Comparison of ENCODE assay signal across 24 mouse cellular contexts in the genomic region with DNA sequence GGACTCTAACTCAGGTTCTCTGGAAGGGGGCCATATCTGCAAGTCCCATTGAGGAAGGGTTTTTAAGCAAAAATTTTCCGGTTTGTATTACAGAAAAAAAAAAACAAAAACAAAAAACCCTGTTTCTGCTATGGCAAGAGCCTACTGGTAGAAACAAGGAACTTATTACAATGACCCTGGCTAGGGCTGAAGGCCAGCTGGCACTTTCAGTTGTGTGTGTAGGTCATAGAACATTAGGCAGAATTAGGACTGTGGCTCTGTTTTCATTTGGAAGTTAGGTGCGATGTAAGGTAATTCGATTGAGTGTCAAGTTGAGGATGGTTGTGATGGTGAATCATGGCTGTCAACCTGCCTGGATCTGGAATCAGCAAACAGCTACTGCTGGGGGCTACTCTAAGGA. TPM values are rescaled to one million over a fixed set of nuclear protein-coding genes. Genes with fewer than 3 reads are reported as not detected.
A peak's percentile ranks its signal among the peaks of the same experiment; 100 is the strongest.
DNase-seq lines count a peak whose midpoint lies in the region; ATAC-seq and TF ChIP-seq lines count a peak whose summit lies in the region.
"Had no signal": no experiment of that assay in that cellular context is flagged by ENCODE, and none has a peak within 500 bp of the region (broad histone marks: within the 10 kb centered on the region; RNA-seq: fewer than 3 reads in every experiment).

No protein-coding gene starts in this region.

- no peaks in the 10 kb centered on the region for H3K27me3 ChIP-seq in kidney, adult 2 months (replicated peaks; ENCODE audit: control insufficient read depth, insufficient read depth, low read length)
- no peaks in the 10 kb centered on the region for H3K27me3 ChIP-seq in liver, adult 2 months (ENCODE audit: control insufficient read depth, insufficient read depth, low read length)
- no peaks in the 10 kb centered on the region for H3K27me3 ChIP-seq in liver, embryonic 11.5 days (replicated peaks; ENCODE audit: control insufficient read depth, insufficient read depth, low read length)
- H3K27me3 ChIP-seq: CH12.LX had no signal

- H3K9ac ChIP-seq in liver, adult 2 months (ENCODE audit: low read depth, low read length), result no peak overlapping the region
- no peak overlapping the region for H3K9ac ChIP-seq in liver, embryonic 11.5 days (ENCODE audit: low read depth, low read length)

- TF ChIP-seq CTCF in kidney, adult 2 months (conservative IDR thresholded peaks at IDR 0.05; ENCODE audit: insufficient read depth, insufficient read length, low read depth, low read length), result no peak
- TF ChIP-seq CTCF in liver, adult 2 months (IDR thresholded peaks at IDR 0.05; ENCODE audit: low read depth, low read length), result no peak

- H3K4me3 ChIP-seq in kidney, adult 2 months (ENCODE audit: insufficient read depth, low read depth, low read length), result no peak overlapping the region
- H3K4me3 ChIP-seq in liver, adult 2 months (ENCODE audit: insufficient read depth, low read depth, low read length), result no peak overlapping the region
- no peak overlapping the region for H3K4me3 ChIP-seq in liver, embryonic 11.5 days (ENCODE audit: low read depth, low read length)

- peak; percentile 46 for DNase-seq in kidney, adult 2 months
- no peak for DNase-seq in kidney, postnatal 14 days
- DNase-seq in kidney, postnatal 36 days, result peak; percentile 23 to 47
- DNase-seq in kidney, adult 9 months, result no peak
- DNase-seq in liver, adult 2 months (ENCODE audit: extremely low read depth, low read depth, low spot score), result peak; percentile 61
- DNase-seq in liver, embryonic 11.5 days (ENCODE audit: low spot score), result no peak
- DNase-seq in adipocyte (ENCODE audit: low spot score), result peak; percentile 81
- DNase-seq: adrenal gland, adult 2 months; adrenal gland, adult 8-10 months; adrenal gland, postnatal 10 days; adrenal gland, postnatal 14 days; adrenal gland, postnatal 25 days; B cell, adult 2 months; cerebellum, adult 11 months; cerebellum, adult 11-12 months; cerebellum, adult 18-20 months had no signal

- no peak overlapping the region for H3K27ac ChIP-seq in kidney, adult 2 months (ENCODE audit: insufficient read depth, low read depth, low read length)
- no peak overlapping the region for H3K27ac ChIP-seq in liver, adult 2 months (replicated peaks; ENCODE audit: insufficient read depth, low read depth, low read length)
- H3K27ac ChIP-seq in liver, embryonic 11.5 days (ENCODE audit: low read depth, low read length), result no peak overlapping the region

- 73% methylated on average over 3 of the region's 3 CpGs for WGBS in kidney, adult 2 months
- 53% methylated on average over 3 of the region's 3 CpGs for WGBS in liver, adult 2 months
- WGBS in liver, embryonic 11.5 days, result 81% methylated on average over 3 of the region's 3 CpGs

- H3K9me3 ChIP-seq in liver, embryonic 11.5 days (ENCODE audit: control insufficient read depth, low read length), result no peaks in the 10 kb centered on the region
- H3K9me3 ChIP-seq: G1E had no signal

- H3K4me2 ChIP-seq in liver, embryonic 11.5 days, result no peak overlapping the region

- H3K79me2 ChIP-seq in liver, adult 2 months (ENCODE audit: control insufficient read depth, insufficient read depth, low read length), result no peaks in the 10 kb centered on the region

- H3K4me1 ChIP-seq in kidney, adult 2 months (ENCODE audit: control insufficient read depth, insufficient read depth, low read length), result no peaks in the 10 kb centered on the region
- H3K4me1 ChIP-seq in liver, adult 2 months (ENCODE audit: control insufficient read depth, insufficient read depth, low read length), result peaks cover 2% of the 10 kb centered on the region; the same call in 1 of the 2 replicates
- no peaks in the 10 kb centered on the region for H3K4me1 ChIP-seq in liver, embryonic 11.5 days (replicated peaks; ENCODE audit: control insufficient read depth, insufficient read depth, low read length)

- H3K36me3 ChIP-seq in kidney, adult 2 months (ENCODE audit: control insufficient read depth, insufficient read depth, low read length), result no peaks in the 10 kb centered on the region
- no peaks in the 10 kb centered on the region for H3K36me3 ChIP-seq in liver, adult 2 months (ENCODE audit: control insufficient read depth, insufficient read depth, low read length)
- no peaks in the 10 kb centered on the region for H3K36me3 ChIP-seq in liver, embryonic 11.5 days (ENCODE audit: control insufficient read depth, insufficient read depth, low read length)

- ATAC-seq in liver, embryonic 11.5 days (replicated peaks; ENCODE audit: low FRiP score), result no peak
- ATAC-seq in erythroid progenitor cell, adult 5-6 weeks (replicated peaks; ENCODE audit: low FRiP score, poor library complexity, severe bottlenecking), result no peak
- ATAC-seq: activated CD4-positive, CD25-positive, alpha-beta regulatory T cell, adult 4 months; CD4-positive, CD25-positive, alpha-beta regulatory T cell, adult 4 months; Patski had no signal

- TF ChIP-seq POLR2A in kidney, adult 2 months (IDR thresholded peaks at IDR 0.05; ENCODE audit: low read depth, low read length), result no peak
- TF ChIP-seq POLR2A in liver, adult 2 months (IDR thresholded peaks at IDR 0.05; ENCODE audit: extremely low read depth, insufficient read depth, low read length), result no peak

RNA-seq across cellular contexts. Expression of a gene that starts 11.9 kb away (rescaled TPM):
- 116 and 163 TPM in 2 replicates for polyA plus RNA-seq in kidney, adult 2 months (2012; rRNA removed)
- total RNA-seq in liver, adult 2 months (2014; rRNA removed), result 141 and 182 TPM in 2 replicates
- polyA plus RNA-seq in liver, adult 2 months (2012; rRNA removed), result 47.5 and 51.6 TPM in 2 replicates
- 184 and 197 TPM in 2 replicates for polyA plus RNA-seq in liver, embryonic 11.5 days (2014; fragmentation: Nextera tagmentation; extraction: Ambion mirVana)
- 54.9 and 80.0 TPM in 2 replicates for total RNA-seq in erythroid progenitor cell, adult 5-6 weeks (2015; ENCODE audit: low replicate concordance)
- total RNA-seq in erythroid progenitor cell, adult 5-6 weeks (2017; ENCODE audit: low replicate concordance), result 76.9 and 90.8 TPM in 2 replicates

RNA-seq across cellular contexts. Expression of a gene that starts 11.9 kb away (rescaled TPM):
- 215 and 216 TPM in 2 replicates for polyA plus RNA-seq in kidney, adult 2 months (2012; rRNA removed)
- total RNA-seq in liver, adult 2 months (2014; rRNA removed), result 222 and 232 TPM in 2 replicates
- 174 and 202 TPM in 2 replicates for polyA plus RNA-seq in liver, adult 2 months (2012; rRNA removed)
- 694 and 775 TPM in 2 replicates for polyA plus RNA-seq in liver, embryonic 11.5 days (2014; fragmentation: Nextera tagmentation; extraction: Ambion mirVana)
- 300 and 336 TPM in 2 replicates for total RNA-seq in erythroid progenitor cell, adult 5-6 weeks (2015; ENCODE audit: low replicate concordance)
- 425 and 688 TPM in 2 replicates for total RNA-seq in erythroid progenitor cell, adult 5-6 weeks (2017; ENCODE audit: low replicate concordance)

RNA-seq across cellular contexts. Expression of a gene that starts 25.8 kb away (rescaled TPM):
- 0.05 and 0.06 TPM in 2 replicates for polyA plus RNA-seq in kidney, adult 2 months (2012; rRNA removed)
- total RNA-seq in liver, adult 2 months (2014; rRNA removed), result not detected in 2 replicates
- polyA plus RNA-seq in liver, adult 2 months (2012; rRNA removed), result not detected in 2 replicates
- polyA plus RNA-seq in liver, embryonic 11.5 days (2014; fragmentation: Nextera tagmentation; extraction: Ambion mirVana), result 0.09 and 0.14 TPM in 2 replicates
- not detected in 2 replicates for total RNA-seq in erythroid progenitor cell, adult 5-6 weeks (2015; ENCODE audit: low replicate concordance)
- total RNA-seq in erythroid progenitor cell, adult 5-6 weeks (2017; ENCODE audit: low replicate concordance), result not detected in 2 replicates
- total RNA-seq: adrenal gland, postnatal 25 days; CH12.LX; MEL had no signal
- polyA plus RNA-seq: C2C12; CD4-positive, CD25-positive, alpha-beta regulatory T cell, adult 4 months; Patski had no signal

Comparison
In these comparisons a context has a peak if more than half of its experiments do, and no peak if none do; other contexts are left out.
1. DNase-seq: peak in kidney, adult 2 months (single experiment), kidney, postnatal 36 days (2 of 2), liver, adult 2 months (single experiment) and adipocyte (single experiment); none in kidney, postnatal 14 days (single experiment), kidney, adult 9 months (single experiment) and liver, embryonic 11.5 days (single experiment).